ENCODE assay signal across 16 mouse cellular contexts in genomic region chr4:65475925-65476560, GRCm38 (mm10).
DNase-seq lines count a peak whose midpoint lies in the region; ATAC-seq and TF ChIP-seq lines count a peak whose summit lies in the region.
"Had no signal": no experiment of that assay in that cellular context is flagged by ENCODE, and none has a peak within 500 bp of the region (broad histone marks: within the 10 kb centered on the region; RNA-seq: fewer than 3 reads in every experiment).

No protein-coding gene starts in this region.

- peak; percentile 54 for ATAC-seq in frontal cortex, adult (ENCODE audit: low TSS enrichment)
- ATAC-seq: intestine, postnatal 0 days had no signal

- no peak for TF ChIP-seq CTCF in embryonic fibroblast, embryonic 13.5 days (IDR thresholded peaks at IDR 0.05; ENCODE audit: borderline replicate concordance, insufficient read depth, low read length)

- peak overlapping the region; percentile 88 for H3K27ac ChIP-seq in embryonic fibroblast, embryonic 13.5 days (ENCODE audit: insufficient read depth, low read length)
- H3K27ac ChIP-seq: heart, embryonic 15.5 days; hindbrain, embryonic 15.5 days; limb, embryonic 10.5 days; midbrain, embryonic 10.5 days had no signal

- no peak for TF ChIP-seq POLR2A in embryonic fibroblast, embryonic 13.5 days (IDR thresholded peaks at IDR 0.05; ENCODE audit: low read depth, low read length)

- no peak for DNase-seq in frontal cortex, adult 2 months (ENCODE audit: extremely low spot score in 1 of 2, low spot score in 1 of 2)
- peak; percentile 13 for DNase-seq in layer of hippocampus, adult 9-11 months
- DNase-seq in layer of hippocampus, postnatal 36 days: no peak
- peak; percentile 67 for DNase-seq in adrenal gland, adult 2 months
- no peak for DNase-seq in yolk sac, embryonic 10.5 days (ENCODE audit: low spot score)
- DNase-seq: gastrocnemius, postnatal 36 days; lung, adult 2 months; lung, postnatal 4 days had no signal

- no peak overlapping the region for H3K4me3 ChIP-seq in embryonic fibroblast, embryonic 13.5 days (ENCODE audit: insufficient read depth, low read length)
- H3K4me3 ChIP-seq: heart, embryonic 15.5 days; hindbrain, embryonic 15.5 days; left cerebral cortex, adult 2 months; limb, embryonic 10.5 days; midbrain, embryonic 10.5 days had no signal

- H3K4me1 ChIP-seq in embryonic fibroblast, embryonic 13.5 days (ENCODE audit: control insufficient read depth, insufficient read depth, low read length): no peaks in the 10 kb centered on the region
- H3K4me1 ChIP-seq: hindbrain, embryonic 15.5 days had no signal

Comparison
In these comparisons a context has a peak if more than half of its experiments do, and no peak if none do; other contexts are left out.
1. DNase-seq: peak in layer of hippocampus, adult 9-11 months (single experiment) and adrenal gland, adult 2 months (single experiment); none in frontal cortex, adult 2 months (0 of 2), layer of hippocampus, postnatal 36 days (0 of 2) and yolk sac, embryonic 10.5 days (single experiment).